Mouse (Mus musculus) erythroid progenitor cell, adult 5-6 weeks (primary cell): ENCODE data around the gene Slc16a8. TPM values are rescaled to one million over a fixed set of nuclear protein-coding genes. Genes with fewer than 3 reads are reported as not detected.
"Not testable (repeated sequence)": the region's sequence is repeated elsewhere in the genome, so short reads cannot be mapped to it uniquely, and the experiment has no call there.

Source experiments
- ATAC-seq: replicated peaks from 2 replicates; pipeline ENCODE4 v1.8.0; 2016; ENCODE audit warnings: moderate number of reproducible peaks, mild to moderate bottlenecking, moderate TSS enrichment, inconsistent platforms; ENCODE audit not compliant: poor library complexity, low FRiP score, severe bottlenecking
- total RNA-seq, 2 experiments: library from RNA; stranded (forward) in 1 of 2; stranded (reverse) in 1 of 2; fragments of 150-400 nt in 1 of 2; fragments of 186-747, 209-891 nt in 1 of 2; gene quantifications; 2 replicates each; pipeline versions ENCODE4 v1.2.3 to v1.2.4; 2015 to 2017; ENCODE audit warnings: low replicate concordance in 2 of 2

Slc16a8 gene
- total RNA-seq, 2 experiments from 2014 or later = not detected

DNA sequence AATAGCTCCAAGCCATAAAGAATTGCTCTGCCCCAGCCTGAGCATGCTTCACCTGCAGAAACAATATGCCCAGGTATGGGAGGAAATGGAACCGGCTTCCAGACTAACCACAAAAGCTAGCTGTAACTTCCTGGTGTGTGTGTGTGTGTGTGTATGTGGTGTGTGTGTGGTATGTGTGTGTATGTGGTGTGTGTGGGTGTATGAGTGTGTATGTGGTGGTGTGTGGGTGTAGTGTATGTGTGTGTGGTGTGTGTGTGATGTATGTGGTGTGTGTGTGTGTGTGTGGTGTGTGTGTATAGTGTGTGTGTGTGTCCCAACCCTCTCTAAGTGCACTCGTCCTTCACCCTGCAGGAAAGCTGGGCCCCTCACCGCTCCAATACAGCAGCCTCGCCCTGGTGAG is 10.8 kb upstream of the Slc16a8 start:
- no peak for ATAC-seq

DNA sequence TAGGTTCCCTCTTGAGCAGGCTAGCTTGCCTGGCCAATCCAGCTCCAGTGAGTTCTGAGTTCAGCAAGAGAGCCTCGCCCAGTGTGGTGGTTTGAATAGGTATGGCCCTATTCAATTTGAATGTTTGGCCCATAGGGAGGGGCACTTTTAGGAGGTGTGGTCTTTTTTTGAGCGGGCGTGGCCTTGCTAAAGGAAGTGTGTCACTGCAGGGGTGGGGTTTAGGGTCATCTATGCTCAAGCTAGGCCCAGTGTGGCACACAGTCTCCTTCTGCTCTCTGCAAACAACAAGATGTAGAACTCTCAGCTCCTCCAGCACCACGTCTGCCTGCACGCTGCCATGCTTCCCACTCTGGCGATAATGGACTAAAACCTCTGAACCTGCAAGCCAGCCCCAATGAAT is 9.2 kb upstream of the Slc16a8 start:
- ATAC-seq = no peak

DNA sequence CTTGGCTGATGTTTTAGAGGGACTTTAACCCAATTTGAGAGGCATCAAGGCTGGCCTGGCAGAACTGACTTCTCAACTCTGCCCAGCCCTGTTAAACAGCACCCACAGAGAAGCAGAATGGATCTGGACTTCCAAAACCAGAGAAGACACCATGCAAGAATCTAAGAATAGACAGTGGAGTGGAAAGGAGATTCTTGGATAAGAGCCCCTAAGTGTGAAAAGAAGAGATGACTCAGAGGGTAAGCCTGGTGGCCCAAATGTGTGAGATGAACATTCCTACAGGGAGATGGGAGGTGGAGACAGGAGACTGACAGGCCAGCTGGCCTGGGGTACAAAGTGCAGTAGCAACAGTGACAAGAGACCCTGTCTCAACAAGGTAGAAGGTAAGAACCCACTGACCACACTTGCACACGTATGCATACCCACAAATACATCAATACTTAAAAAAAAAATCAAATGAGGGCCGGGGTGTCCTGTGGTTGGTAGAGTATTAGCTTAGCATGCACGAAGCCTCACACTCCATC is 8.3 kb upstream of the Slc16a8 start:
- no peak for ATAC-seq

DNA sequence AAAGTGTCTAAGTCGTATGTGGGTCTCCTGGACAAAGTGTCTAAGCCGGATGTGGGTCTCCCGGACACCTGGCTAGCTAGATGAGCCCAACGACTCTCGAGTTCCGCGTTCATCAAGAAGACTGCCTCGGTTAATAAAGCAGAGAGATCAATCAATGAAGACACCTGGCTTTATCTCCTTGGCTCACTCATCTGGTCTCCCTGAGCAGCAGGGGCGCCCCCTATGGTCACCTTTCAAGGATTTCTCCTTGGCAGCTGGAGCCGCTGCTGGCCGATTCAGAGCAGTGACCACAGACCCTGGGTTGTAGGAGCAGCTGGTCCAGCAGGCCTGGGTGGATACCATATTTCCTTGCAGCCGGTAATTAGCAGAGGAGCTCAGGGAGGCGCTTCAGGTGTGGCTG is 7.8 kb upstream of the Slc16a8 start:
- no peak for ATAC-seq

DNA sequence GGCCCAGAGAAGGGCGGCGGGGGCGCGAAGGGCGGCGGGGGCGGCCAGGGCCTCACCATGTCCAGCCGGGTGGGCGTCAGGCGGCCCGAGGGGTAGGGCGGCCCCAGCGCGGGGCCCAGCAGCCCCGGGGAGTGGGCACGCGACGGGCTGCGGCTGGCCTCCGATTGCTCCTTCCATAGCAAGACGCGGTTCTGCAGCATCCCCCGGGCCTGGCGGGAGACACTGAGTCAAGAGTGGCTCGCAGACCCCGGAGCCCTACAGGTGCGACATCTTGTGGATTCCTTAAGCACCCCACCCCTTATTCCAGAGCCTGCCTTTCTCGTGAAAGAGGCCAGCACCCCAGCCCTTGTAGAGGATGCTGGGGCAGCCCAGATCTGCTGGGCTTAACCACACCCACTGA is 7.2 kb upstream of the Slc16a8 start:
- no peak for ATAC-seq

DNA sequence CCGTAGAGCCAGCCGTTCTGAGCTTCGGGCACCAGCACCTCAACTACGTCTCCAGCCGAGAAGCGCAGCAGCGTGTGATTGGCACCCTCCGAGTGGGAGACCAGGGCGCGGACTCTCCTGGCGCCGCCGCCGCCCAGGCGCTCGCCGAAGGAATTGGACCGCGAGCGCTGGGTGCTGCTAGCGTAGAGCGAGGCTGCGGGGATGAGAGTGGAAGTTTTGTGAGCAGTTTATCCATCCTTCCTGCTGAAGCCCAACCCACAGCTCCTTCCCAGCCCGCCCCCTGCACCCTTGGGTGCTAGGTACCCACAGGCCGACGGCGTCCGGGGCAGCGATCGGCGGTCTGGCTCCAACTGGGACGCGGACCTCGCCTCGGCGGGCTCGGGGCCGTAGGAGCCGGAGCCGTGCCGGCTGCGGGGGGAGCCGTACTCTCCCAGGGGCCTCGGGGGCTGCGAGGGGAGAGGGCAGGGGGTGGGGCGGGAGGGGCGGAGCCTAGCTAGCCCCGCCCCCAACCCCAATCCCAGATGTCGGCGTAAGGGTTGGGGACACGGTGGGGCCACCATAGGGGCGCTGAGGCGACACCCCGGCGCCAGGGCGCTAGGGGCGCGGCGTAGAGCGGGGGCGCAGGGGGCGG is 6.6 kb upstream of the Slc16a8 start:
- ATAC-seq = no peak

DNA sequence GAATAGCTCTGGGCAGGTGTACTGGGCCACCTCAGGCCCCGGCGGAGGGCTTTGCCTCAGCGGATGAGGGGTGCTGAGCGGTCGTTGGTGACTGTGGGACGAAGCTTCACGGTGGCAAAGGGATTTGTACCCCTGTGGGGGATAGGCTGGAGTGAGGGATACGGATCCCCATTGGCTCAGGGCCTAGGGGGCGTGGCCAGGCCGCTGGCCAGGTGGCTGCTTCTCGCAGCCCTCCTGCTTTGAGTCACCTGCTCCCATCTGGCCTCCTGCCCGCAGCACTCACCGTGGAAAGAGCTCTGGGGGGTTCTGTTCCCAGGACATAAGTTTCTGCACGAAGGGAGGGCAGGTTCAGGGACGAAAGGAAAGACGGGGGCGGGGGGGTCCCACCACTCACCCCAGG is 4.0 kb upstream of the Slc16a8 start:
- no peak for ATAC-seq

DNA sequence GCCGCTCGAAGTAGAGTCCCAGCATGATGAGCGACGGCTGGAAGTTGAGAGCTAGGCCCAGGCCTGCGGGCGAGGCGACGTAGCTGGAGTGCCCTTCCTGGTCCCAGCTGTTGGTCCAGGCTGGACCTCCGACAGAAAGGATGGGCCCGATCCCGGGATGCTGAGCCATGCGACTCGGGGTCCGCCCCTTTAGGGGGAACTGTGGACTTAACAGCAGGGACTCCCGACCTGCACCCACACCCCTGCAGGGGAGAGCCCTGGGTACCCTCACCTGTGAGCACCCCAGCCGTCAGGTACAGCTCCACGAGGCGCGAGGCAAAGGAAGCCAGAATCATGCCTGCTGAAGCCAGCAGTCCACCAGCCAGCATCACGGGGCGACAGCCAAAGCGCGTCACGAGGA is 2.0 kb downstream of the Slc16a8 start:
- no peak for ATAC-seq

DNA sequence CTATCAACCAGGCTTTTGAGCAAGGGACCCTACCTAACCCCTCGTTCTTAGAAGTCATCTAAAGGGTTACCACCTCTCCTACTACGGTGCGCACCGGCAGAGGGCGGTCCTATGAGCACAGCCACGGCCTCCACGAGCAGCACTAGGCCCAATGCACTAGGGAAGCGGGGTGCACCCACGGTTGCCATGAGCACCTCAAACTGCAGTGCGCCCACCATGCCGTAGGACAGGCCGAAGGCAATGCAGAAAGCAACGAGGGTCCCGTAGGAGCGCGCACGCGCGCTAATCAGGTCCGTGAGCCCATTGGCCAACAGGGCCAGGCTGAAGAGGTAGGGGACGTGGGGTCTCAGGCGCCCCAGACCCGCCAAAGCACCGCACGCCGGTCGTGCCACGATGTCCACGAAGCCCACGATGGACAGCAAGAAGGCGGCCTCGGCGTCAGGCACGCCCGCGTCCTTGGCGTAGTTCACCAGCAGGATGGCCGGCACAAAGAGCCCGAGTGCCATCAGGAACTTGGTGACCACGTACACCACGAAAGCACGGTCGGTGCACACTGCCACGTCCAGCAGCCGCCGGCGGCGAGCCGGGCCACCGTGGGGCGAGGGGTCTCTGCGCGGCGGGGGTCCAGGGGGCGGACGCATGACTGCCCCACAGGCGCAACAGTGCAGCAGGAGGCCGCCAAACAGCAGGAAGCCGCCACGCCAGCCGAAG is 2.6 kb downstream of the Slc16a8 start:
- ATAC-seq = no peak

DNA sequence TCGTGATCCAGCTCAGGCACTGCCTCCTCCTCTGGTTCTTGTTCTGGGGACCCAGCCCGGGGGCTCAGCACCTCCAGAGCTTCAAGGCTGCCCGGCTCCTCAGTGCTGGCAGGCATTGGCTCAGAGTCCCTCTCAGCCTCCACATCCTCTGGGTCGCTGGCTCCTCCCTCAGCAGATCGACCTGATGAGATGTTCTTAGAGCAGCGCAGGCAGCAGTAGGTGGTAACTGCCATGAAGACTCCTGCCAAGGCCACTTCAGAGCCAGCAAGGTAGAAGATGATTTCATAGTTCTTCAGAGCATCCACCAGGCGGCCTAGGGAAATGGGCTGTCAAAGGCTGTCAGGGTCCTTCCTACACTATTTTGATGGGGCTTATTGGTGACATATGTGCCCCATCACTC is 3.4 kb downstream of the Slc16a8 start:
- ATAC-seq = no peak

DNA sequence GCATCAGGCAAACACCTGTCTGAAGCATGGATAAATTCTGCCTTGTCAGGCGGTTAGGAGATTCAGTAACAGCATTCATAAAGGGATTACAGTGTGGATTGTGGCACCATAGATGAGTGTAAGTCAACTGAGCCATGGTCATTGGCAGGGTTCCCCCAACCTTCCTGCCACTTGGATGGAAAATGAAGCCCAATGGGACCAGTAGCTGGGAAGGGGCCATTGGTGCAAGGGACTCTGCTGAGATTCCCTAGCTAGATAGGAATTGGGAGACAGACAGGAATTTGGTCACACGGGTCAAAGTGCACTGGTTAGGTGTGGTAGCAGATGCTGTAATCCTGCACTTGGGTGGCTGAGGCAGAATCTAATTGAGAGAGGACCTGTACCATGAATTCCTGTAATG is 4.3 kb downstream of the Slc16a8 start:
- no peak for ATAC-seq

DNA sequence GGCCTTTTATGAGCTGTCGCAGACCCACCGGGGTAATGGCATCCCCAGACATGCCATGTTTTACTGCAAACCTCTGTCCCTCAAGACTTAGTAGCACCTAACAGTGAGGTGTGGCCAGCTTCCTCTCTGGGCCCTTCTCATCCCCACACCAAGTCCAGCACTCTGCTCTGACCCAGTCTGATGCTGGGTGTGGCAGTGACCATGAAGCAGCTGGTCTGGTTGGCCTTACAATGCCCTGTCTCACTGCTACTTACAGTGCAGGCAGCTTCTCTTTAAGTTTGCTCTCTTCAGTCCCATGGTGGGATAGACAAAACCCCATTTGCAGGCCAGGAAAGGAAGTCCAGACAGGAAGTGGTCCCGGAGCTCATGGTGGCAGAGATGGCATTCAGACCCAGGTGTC is 9.2 kb downstream of the Slc16a8 start:
- no peak for ATAC-seq

DNA sequence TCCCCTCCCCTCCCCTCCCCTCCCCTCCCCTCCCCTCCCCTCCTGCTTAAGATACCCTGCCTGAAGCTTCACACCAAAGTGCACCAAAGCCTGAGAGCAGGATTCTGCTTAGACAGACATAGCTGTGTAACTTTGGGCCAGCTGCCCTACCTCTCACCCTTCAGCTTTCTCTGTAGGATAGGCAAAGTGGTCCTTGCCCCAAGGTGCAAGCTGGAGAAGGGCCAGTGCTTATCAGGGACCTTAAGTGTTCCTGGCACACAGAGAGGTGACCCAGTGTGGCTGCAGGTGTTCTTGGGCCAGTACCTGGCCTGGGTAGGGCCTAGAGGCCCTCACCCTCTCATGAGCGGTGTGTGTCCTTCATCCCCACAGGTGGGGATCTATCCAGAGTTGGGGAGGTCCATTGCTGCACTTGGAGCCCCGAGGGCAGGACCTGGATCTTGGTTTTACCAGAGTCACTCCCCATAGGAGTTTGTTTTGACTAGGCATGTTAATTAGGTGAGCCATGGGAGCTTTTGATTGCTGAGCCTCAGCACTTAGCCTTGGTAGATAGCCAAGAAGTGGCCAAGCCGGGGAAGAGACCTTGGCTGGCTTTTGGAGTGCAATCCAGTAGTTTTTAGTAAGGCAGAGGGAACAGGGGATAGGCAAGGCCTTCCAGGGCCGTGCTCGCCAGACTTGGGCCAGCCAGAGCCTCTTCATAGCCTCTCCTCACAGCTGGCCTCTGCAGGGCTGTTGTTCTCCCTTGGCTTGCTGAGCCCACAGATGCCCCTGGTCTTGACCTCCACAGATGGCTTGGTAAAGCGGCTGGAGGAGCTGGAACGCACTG is 10.3 kb downstream of the Slc16a8 start:
- no peak for ATAC-seq

DNA sequence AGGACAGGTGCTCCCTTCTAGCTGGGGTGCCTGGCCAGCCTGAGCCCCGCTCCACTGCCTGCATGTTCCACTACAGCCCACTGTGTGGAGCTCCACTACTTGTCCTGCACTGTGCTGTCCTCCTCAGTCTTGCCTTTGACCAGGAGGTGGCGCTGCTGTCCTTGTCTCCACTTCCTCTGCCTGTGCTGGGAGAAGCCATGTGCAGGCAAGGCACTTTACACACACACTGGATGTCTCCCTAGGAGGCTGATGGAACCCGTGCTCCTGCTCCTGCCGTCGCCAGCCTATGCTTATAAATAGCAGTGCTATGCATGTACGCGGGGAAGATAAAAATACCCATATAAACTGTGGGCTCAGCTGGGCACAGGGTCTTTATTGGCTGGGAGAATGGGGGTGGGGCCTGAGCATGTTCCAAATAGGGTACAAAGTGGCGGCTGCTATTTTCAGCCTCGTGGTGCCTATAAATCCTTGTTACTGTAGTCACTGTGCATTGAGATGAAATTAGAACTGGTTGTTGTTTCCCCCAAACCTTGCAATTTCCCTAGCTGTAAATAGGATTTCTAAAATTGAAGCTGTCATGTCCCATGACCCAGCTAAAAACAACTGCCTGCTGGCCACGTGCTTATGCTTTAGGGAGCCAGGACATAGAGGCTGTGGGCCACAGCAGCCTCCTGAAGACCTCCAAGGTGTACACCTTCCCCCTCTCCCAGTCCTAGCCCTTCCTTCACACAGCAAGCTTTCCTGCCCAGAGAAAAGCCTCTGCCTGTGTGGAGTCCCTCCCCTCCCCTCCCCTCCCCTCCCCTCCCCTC is 11.1 kb downstream of the Slc16a8 start:
- ATAC-seq = peak; percentile 77

DNA sequence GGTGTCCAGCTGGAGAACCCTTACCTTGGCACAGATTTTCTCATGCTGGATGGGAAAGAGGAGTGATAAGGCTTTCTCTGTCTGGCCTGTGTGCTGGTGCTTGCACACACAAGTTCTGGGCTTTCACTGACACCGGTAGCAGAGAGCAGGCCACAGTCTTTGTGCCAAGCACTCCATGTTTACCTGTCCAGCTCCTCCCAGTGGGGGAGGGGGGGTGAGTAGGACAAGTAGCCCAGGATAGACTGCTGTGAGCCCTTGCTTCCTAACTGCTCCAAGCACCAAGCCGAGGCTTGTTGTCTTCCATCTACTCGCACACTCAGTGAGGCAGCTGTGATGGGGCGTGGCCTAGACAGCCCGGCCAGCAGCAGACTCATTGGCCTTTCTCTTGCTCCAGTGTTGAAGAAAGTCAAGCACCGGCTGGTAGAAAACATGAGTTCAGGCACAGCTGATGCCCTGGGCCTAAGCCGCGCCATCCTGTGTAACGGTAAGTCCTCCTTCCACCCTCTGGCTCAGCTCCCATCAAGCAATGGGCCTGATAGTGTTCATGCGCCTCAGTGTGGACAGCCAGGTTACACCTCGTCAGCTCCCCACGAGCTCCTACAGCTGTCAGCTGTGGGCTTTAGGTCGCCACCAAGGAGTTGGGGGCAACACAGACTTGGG is 11.9 kb downstream of the Slc16a8 start:
- ATAC-seq = no peak

DNA sequence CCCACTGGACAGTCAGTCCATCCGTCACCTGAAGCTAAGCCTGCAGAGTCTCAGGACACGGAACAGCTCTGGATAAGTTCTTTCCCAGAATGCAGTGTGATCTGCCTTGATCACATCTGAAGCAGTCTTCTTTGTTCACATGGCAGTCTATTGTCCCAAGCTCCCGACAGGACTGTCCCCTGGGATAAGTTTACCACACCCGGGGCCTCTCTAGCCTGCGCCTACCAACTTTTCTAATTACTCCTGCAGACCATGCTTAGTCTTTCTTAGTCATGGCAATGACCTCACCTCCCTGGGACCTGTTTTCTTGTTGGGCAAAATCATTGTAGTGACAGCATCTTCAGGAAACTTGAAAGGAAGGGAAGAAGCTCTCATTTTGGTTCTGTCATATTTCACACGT is 16.5 kb downstream of the Slc16a8 start:
- no peak for ATAC-seq

DNA sequence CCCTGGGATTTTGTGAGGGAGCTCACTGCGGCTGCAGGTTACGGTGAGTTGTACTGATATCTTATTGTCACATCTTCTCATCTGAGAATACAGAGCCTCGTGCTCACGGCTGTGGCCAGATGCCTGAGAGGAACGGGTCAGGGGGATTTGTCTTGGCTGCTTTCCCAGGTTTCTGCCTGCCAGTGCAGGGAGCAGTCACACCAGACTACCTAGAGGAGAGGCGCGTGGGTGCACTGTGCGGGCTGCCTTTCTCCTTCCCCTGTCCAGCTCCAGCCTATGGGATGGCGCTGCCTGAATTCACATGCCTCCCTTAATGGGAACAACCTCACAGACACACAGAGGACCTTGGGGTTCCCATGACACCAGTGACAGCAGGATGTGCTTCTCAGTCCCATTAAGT is 19.3 kb downstream of the Slc16a8 start:
- no peak for ATAC-seq

DNA sequence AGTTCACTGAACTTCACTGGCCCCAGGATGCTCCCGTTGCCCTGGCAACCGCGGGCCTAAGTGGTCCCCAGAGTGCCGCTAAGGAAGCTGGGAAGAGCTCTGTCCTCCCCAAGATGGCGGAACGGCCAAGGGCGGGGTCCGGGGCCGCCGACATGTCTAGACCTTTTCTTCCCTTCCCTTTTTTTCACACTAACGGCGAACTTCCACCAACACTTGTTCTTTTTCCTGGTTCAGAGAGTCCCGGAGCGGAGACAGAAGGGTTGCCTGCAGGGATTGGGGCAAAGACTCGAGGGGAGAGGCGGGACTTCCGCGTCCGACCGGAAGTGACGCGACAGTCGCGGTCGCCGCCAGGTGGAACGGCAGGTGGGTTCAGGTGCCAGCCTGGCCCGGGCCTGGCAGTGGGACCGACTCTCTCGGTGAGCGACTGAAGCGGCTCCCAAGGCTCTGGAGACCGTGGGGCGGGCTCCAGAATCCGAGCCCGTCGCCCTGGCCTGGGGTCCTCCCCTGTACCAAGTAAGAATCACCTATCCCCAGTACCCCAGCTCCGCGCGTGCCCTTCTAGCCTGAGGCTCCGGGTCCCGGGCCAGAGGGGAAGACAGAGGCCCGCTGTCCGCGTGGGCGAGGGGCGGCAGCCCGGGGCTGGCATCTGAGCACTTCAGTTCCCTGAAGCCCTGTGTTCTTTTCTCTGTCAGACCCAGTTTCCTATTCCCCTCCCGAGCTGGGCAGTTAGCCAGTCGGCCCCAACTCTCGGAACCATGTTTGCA is 25.3 kb downstream of the Slc16a8 start, which contains the start of the genes Pick1 and Gm49486:
TSS of gene Pick1 (plus strand) at position 116 of the 764 bp plus-strand sequence.
TSS of gene Gm49486 (plus strand) at position 334 of the 764 bp plus-strand sequence.
- peak; percentile 93 for ATAC-seq

DNA sequence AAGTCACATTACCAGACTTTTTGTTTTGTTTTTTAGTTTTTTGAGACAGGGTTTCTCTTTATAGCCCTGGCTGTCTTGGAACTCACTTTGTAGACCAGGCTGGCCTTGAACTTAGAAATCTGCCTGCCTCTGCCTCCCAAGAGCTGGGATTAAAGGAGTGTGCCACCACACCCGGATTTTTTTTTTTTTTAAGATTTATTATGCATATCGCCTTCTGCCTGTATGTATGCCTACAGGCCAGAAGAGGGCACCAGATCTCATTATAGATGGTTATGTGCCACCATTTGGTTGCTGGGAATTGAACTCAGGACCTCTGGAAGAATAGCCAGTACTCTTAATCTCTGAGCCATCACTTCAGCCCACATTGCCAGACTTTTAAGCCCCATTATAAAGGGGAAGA is 28.8 kb downstream of the Slc16a8 start:
- not testable (repeated sequence) for ATAC-seq
